22 mouse cellular contexts compared by ENCODE assay signal in genomic region chr15:31134891-31135290, GRCm38 (mm10).
DNase-seq lines count a peak whose midpoint lies in the region; ATAC-seq and TF ChIP-seq lines count a peak whose summit lies in the region.
"Had no signal": no experiment of that assay in that cellular context is flagged by ENCODE, and none has a peak within 500 bp of the region (broad histone marks: within the 10 kb centered on the region; RNA-seq: fewer than 3 reads in every experiment).

No protein-coding gene starts in this region.

- H3K36me3 ChIP-seq in forebrain, postnatal 0 days (ENCODE audit: insufficient read depth), result no peaks in the 10 kb centered on the region
- H3K36me3 ChIP-seq in forebrain, embryonic 13.5 days (ENCODE audit: poor library complexity, severe bottlenecking), result no peaks in the 10 kb centered on the region
- H3K36me3 ChIP-seq in embryonic facial prominence, embryonic 10.5 days (replicated peaks), result no peaks in the 10 kb centered on the region
- H3K36me3 ChIP-seq: embryonic facial prominence, embryonic 12.5 days; G1E; heart, embryonic 13.5 days had no signal

- no peaks in the 10 kb centered on the region for H3K4me1 ChIP-seq in forebrain, postnatal 0 days (ENCODE audit: insufficient read depth)
- H3K4me1 ChIP-seq in forebrain, embryonic 13.5 days, result no peaks in the 10 kb centered on the region
- H3K4me1 ChIP-seq in embryonic facial prominence, embryonic 10.5 days, result no peaks in the 10 kb centered on the region
- H3K4me1 ChIP-seq: embryonic facial prominence, embryonic 12.5 days; heart, embryonic 13.5 days had no signal

- intact Hi-C loops in left cerebral cortex, postnatal 25 days (cut with DNase I), result no loop called here

- no peak overlapping the region for H3K4me2 ChIP-seq in forebrain, postnatal 0 days (ENCODE audit: low read depth)
- H3K4me2 ChIP-seq in forebrain, embryonic 13.5 days, result no peak overlapping the region
- H3K4me2 ChIP-seq: embryonic facial prominence, embryonic 12.5 days; heart, embryonic 13.5 days had no signal

- ATAC-seq in forebrain, postnatal 0 days, result peak; percentile 71
- ATAC-seq in forebrain, embryonic 13.5 days, result no peak
- ATAC-seq: CD4-positive, CD25-positive, alpha-beta regulatory T cell, adult 4 months; forebrain, embryonic 16.5 days; hindbrain, embryonic 16.5 days had no signal

- no peaks in the 10 kb centered on the region for H3K9me3 ChIP-seq in forebrain, postnatal 0 days (ENCODE audit: low read length)
- no peaks in the 10 kb centered on the region for H3K9me3 ChIP-seq in forebrain, embryonic 13.5 days (replicated peaks)
- H3K9me3 ChIP-seq in embryonic facial prominence, embryonic 10.5 days, result no peaks in the 10 kb centered on the region
- H3K9me3 ChIP-seq: embryonic facial prominence, embryonic 12.5 days; G1E; heart, embryonic 13.5 days had no signal

- no peaks in the 10 kb centered on the region for H3K27me3 ChIP-seq in forebrain, postnatal 0 days (ENCODE audit: insufficient read depth, low read length)
- no peaks in the 10 kb centered on the region for H3K27me3 ChIP-seq in forebrain, embryonic 13.5 days
- H3K27me3 ChIP-seq in embryonic facial prominence, embryonic 10.5 days (replicated peaks; ENCODE audit: low read depth, poor library complexity, severe bottlenecking), result no peaks in the 10 kb centered on the region
- H3K27me3 ChIP-seq: embryonic facial prominence, embryonic 12.5 days; heart, embryonic 13.5 days had no signal

- H3K4me3 ChIP-seq in forebrain, postnatal 0 days (ENCODE audit: low read depth, low read length), result no peak overlapping the region
- no peak overlapping the region for H3K4me3 ChIP-seq in forebrain, embryonic 13.5 days
- H3K4me3 ChIP-seq in embryonic facial prominence, embryonic 10.5 days, result no peak overlapping the region
- H3K4me3 ChIP-seq: embryonic facial prominence, embryonic 12.5 days; heart, embryonic 13.5 days had no signal

- H3K27ac ChIP-seq in forebrain, postnatal 0 days (ENCODE audit: low read depth, low read length), result no peak overlapping the region
- H3K27ac ChIP-seq in forebrain, embryonic 13.5 days, result no peak overlapping the region
- no peak overlapping the region for H3K27ac ChIP-seq in embryonic facial prominence, embryonic 10.5 days (replicated peaks)
- H3K27ac ChIP-seq: embryonic facial prominence, embryonic 12.5 days; heart, embryonic 13.5 days had no signal

- no peak for TF ChIP-seq CTCF in forebrain, postnatal 0 days (IDR thresholded peaks at IDR 0.05; ENCODE audit: low read depth)

- DNase-seq in forebrain, postnatal 0 days, result peak; percentile 43
- peak; percentile 32 to 63 for DNase-seq in left cerebral cortex, postnatal 25 days (ENCODE audit: low spot score in 2 of 2)
- DNase-seq in left cerebral cortex, adult 8-10 months (ENCODE audit: low spot score in 2 of 2), result no peak
- DNase-seq in right cerebral cortex, adult 2 months (ENCODE audit: low spot score in 2 of 2), result peak; percentile 22 to 23
- no peak for DNase-seq in right cerebral cortex, postnatal 36 days (ENCODE audit: low spot score in 2 of 2)
- DNase-seq in embryonic facial prominence, embryonic 10.5 days (ENCODE audit: low spot score), result no peak
- DNase-seq: adrenal gland, adult 2 months; adrenal gland, postnatal 25 days; B cell, adult 2 months; cerebellum, adult 11 months; cerebellum, adult 8-10 months; cerebellum, postnatal 14 days; embryo, embryonic 11 days; gastrocnemius, postnatal 36 days; heart, postnatal 36 days had no signal

- WGBS in forebrain, postnatal 0 days, result 49% methylated on average over 7 of the region's 7 CpGs
- 58% methylated on average over 7 of the region's 7 CpGs for WGBS in forebrain, embryonic 13.5 days
- 70% methylated on average over 7 of the region's 7 CpGs for WGBS in embryonic facial prominence, embryonic 10.5 days

- H3K9ac ChIP-seq in forebrain, postnatal 0 days, result no peak overlapping the region
- no peak overlapping the region for H3K9ac ChIP-seq in forebrain, embryonic 13.5 days
- H3K9ac ChIP-seq: embryonic facial prominence, embryonic 12.5 days; heart, embryonic 13.5 days had no signal

Comparison
In these comparisons a context has a peak if more than half of its experiments do, and no peak if none do; other contexts are left out.
1. DNase-seq: peak in forebrain, postnatal 0 days (single experiment), left cerebral cortex, postnatal 25 days (2 of 2) and right cerebral cortex, adult 2 months (2 of 2); none in left cerebral cortex, adult 8-10 months (0 of 2), right cerebral cortex, postnatal 36 days (0 of 2) and embryonic facial prominence, embryonic 10.5 days (single experiment).